Mouse (Mus musculus) liver, embryonic 11.5 days (tissue): ENCODE data around the gene Prpf4b. TPM values are rescaled to one million over a fixed set of nuclear protein-coding genes. Genes with fewer than 3 reads are reported as not detected.
"Not testable (repeated sequence)": the region's sequence is repeated elsewhere in the genome, so short reads cannot be mapped to it uniquely, and the experiment has no call there.

Experiments used
- ATAC-seq: fragments of 200-750 bp; cut with Nextera tagmentation; replicated peaks from 2 replicates; pipeline ENCODE4 v1.8.0; 2017; ENCODE audit warnings: moderate number of reproducible peaks, mild to moderate bottlenecking, moderate TSS enrichment, moderate library complexity; ENCODE audit not compliant: low FRiP score
- DNase-seq: peaks from one replicate; pipeline ENCODE4 v3.0.0-alpha.2; 2017; ENCODE audit warnings: low spot score
- H3K27ac ChIP-seq: fragments of 300-500 bp; sonication (generic); 2 replicates; pipeline ENCODE4 v1.5.1; 2014; ENCODE audit warnings: mild to moderate bottlenecking, low read depth, low read length, control low read depth
- H3K27me3 ChIP-seq: fragments of 300-500 bp; sonication (generic); replicated peaks from 2 replicates; pipeline ENCODE4 v1.6.1; 2014; ENCODE audit warnings: low read length, mixed read lengths; ENCODE audit not compliant: control insufficient read depth, insufficient read depth
- H3K36me3 ChIP-seq: fragments of 300-500 bp; sonication (generic); 2 replicates; pipeline ENCODE4 v1.6.1; 2014; ENCODE audit warnings: mild to moderate bottlenecking, low read length, moderate library complexity, mixed read lengths; ENCODE audit not compliant: control insufficient read depth, insufficient read depth
- H3K4me1 ChIP-seq: fragments of 300-500 bp; sonication (generic); replicated peaks from 2 replicates; pipeline ENCODE4 v1.6.1; 2014; ENCODE audit warnings: low read length, mixed read lengths; ENCODE audit not compliant: control insufficient read depth, insufficient read depth
- H3K4me2 ChIP-seq: fragments of 300-500 bp; sonication (generic); 2 replicates; pipeline ENCODE4 v1.6.1; 2014; ENCODE audit warnings: mild to moderate bottlenecking, control low read depth, moderate library complexity
- H3K4me3 ChIP-seq: fragments of 300-500 bp; sonication (generic); 2 replicates; pipeline ENCODE4 v1.5.1; 2014; ENCODE audit warnings: low read depth, low read length, control low read depth
- H3K9ac ChIP-seq: fragments of 300-500 bp; sonication (generic); 2 replicates; pipeline ENCODE4 v1.6.1; 2014; ENCODE audit warnings: low read depth, low read length, control low read depth
- H3K9me3 ChIP-seq: fragments of 300-500 bp; sonication (generic); 2 replicates; pipeline ENCODE4 v1.6.1; 2016; ENCODE audit warnings: low read length, inconsistent platforms, mixed read lengths; ENCODE audit not compliant: control insufficient read depth
- WGBS: fragments of 180-500 bp; shearing (Covaris S2); extraction: QIAGEN DNeasy Blood & Tissue Kit; methylation state at CpG from one replicate; pipeline ENCODE4 v1.1.7; 2014; 5-methylcytosine and 5-hydroxymethylcytosine counted together
- polyA plus RNA-seq: library from polyadenylated mRNA; unstranded; fragments of >200 nt; fragmentation: Nextera tagmentation; extraction: Ambion mirVana; gene quantifications from 2 replicates; pipeline ENCODE4 v1.2.1, GENCODE M21; 2014

The Prpf4b gene
- polyA plus RNA-seq, 1 experiment from 2014 or later = 99.3 TPM

- not testable (repeated sequence) for H3K27ac ChIP-seq
Measured at GRCm38 (mm10) chr13:34861166-34861565, 13.9 kb upstream of the Prpf4b start.

GRCm38 (mm10) chr13:34864420-34865169 is 10.5 kb upstream of the Prpf4b start:
- H3K4me3 ChIP-seq = no peak overlapping the region
- no peaks in the 10 kb centered on the region for H3K4me1 ChIP-seq
- no peak overlapping the region for H3K4me2 ChIP-seq
- no peak overlapping the region for H3K27ac ChIP-seq
- DNase-seq (no peak), ATAC-seq (0 out of 2 replicates have a peak, but pooled peaks have one; percentile 39)
- no peak overlapping the region for H3K9ac ChIP-seq
- no peaks in the 10 kb centered on the region for H3K36me3 ChIP-seq
- no peaks in the 10 kb centered on the region for H3K27me3 ChIP-seq
- WGBS = 39% methylated on average over 7 of the region's 7 CpGs
- no peaks in the 10 kb centered on the region for H3K9me3 ChIP-seq

More at GRCm38 (mm10) chr13:34861166-34861565, 13.9 kb upstream of the Prpf4b start:
- not testable (repeated sequence) for H3K9ac ChIP-seq, H3K4me2 ChIP-seq, H3K4me3 ChIP-seq, DNase-seq, ATAC-seq, H3K4me1 ChIP-seq, H3K9me3 ChIP-seq, H3K36me3 ChIP-seq, H3K27me3 ChIP-seq
- WGBS = 40% methylated on average over 7 of the region's 8 CpGs

- peak; percentile 93 for DNase-seq
- H3K4me2 ChIP-seq = peak overlapping the region; percentile 77
- peak overlapping the region; percentile 99 for H3K27ac ChIP-seq
- no peaks in the 10 kb centered on the region for H3K36me3 ChIP-seq
- no peaks in the 10 kb centered on the region for H3K27me3 ChIP-seq
- no peaks in the 10 kb centered on the region for H3K9me3 ChIP-seq
- peak; percentile 91 for ATAC-seq
- H3K4me3 ChIP-seq = peak overlapping the region; percentile 99
- peaks cover 8% of the 10 kb centered on the region for H3K4me1 ChIP-seq
- peak overlapping the region; percentile 59 for H3K9ac ChIP-seq
- 4% methylated on average over 45 of the region's 45 CpGs for WGBS
Measured at GRCm38 (mm10) chr13:34873801-34874681, 1.1 kb upstream of the Prpf4b start.

GRCm38 (mm10) chr13:34874736-34875135 is 366 bp upstream of the Prpf4b start:
- WGBS = 13% methylated on average over 13 of the region's 13 CpGs
- not testable (repeated sequence) for ATAC-seq, DNase-seq, H3K36me3 ChIP-seq, H3K27me3 ChIP-seq, H3K4me1 ChIP-seq, H3K9me3 ChIP-seq
- Histone ChIP-seq H3K4me3 (peak overlapping the region; percentile 99), H3K4me2 (peak overlapping the region; percentile 77), H3K27ac (peak overlapping the region; percentile 99), H3K9ac (peak overlapping the region; percentile 99)

GRCm38 (mm10) chr13:34875741-34876445 is 791 bp downstream of the Prpf4b start:
- DNase-seq (peak; percentile 75), ATAC-seq (peak; percentile 52)
- peak overlapping the region; percentile 77 for H3K4me2 ChIP-seq
- no peaks in the 10 kb centered on the region for H3K9me3 ChIP-seq
- peak overlapping the region; percentile 99 for H3K9ac ChIP-seq
- H3K4me3 ChIP-seq = peak overlapping the region; percentile 99
- H3K36me3 ChIP-seq = no peaks in the 10 kb centered on the region
- peak overlapping the region; percentile 99 for H3K27ac ChIP-seq
- no peaks in the 10 kb centered on the region for H3K27me3 ChIP-seq
- WGBS = 1% methylated on average over 50 of the region's 50 CpGs
- H3K4me1 ChIP-seq = peaks cover 8% of the 10 kb centered on the region

GRCm38 (mm10) chr13:34876481-34876880 is 1.4 kb downstream of the Prpf4b start:
- peak overlapping the region; percentile 77 for H3K4me2 ChIP-seq
- H3K9me3 ChIP-seq = no peaks in the 10 kb centered on the region
- DNase-seq (no peak), ATAC-seq (no peak)
- peak overlapping the region; percentile 99 for H3K27ac ChIP-seq
- no peaks in the 10 kb centered on the region for H3K27me3 ChIP-seq
- WGBS = 2% methylated on average over 3 of the region's 3 CpGs
- peaks cover 8% of the 10 kb centered on the region for H3K4me1 ChIP-seq
- 0 out of 2 replicates have a peak, but pooled peaks cover under 1% of the 10 kb centered on the region for H3K36me3 ChIP-seq
- peak overlapping the region; percentile 99 for H3K4me3 ChIP-seq
- H3K9ac ChIP-seq = peak overlapping the region; percentile 99

- H3K9ac ChIP-seq = no peak overlapping the region
- DNase-seq = no peak
- H3K4me3 ChIP-seq = no peak overlapping the region
- WGBS = 93% methylated on average over 1 of the region's 1 CpGs
- no peaks in the 10 kb centered on the region for H3K27me3 ChIP-seq
- H3K27ac ChIP-seq = no peak overlapping the region
- H3K4me2 ChIP-seq = no peak overlapping the region
- no peaks in the 10 kb centered on the region for H3K4me1 ChIP-seq
- no peak for ATAC-seq
- H3K9me3 ChIP-seq = no peaks in the 10 kb centered on the region
- H3K36me3 ChIP-seq = peaks cover 60% of the 10 kb centered on the region
Measured at GRCm38 (mm10) chr13:34892871-34893270, 17.8 kb downstream of the Prpf4b start.

GRCm38 (mm10) chr13:34914614-34915013 is 39.5 kb downstream of the Prpf4b start:
- Histone ChIP-seq H3K4me3 (no peak overlapping the region), H3K9ac (no peak overlapping the region), H3K4me2 (no peak overlapping the region), H3K4me1 (no peaks in the 10 kb centered on the region; the same call in 1 of the 2 replicates), H3K27me3 (no peaks in the 10 kb centered on the region), H3K27ac (no peak overlapping the region), H3K36me3 (no peaks in the 10 kb centered on the region), H3K9me3 (no peaks in the 10 kb centered on the region)
- ATAC-seq (no peak), DNase-seq (no peak)
- 66% methylated on average over 9 of the region's 9 CpGs for WGBS
